Mouse (Mus musculus) T-helper 1 cell (primary cell): ENCODE measurements around the gene Bahd1.

Experiments used
- in situ Hi-C: fragments of 300-600 bp; cut with MboI, MseI; formaldehyde crosslinking; loops from one replicate; pipeline ENCODE4 v1.15.1; 2025; ENCODE audit warnings: high pct_unique_total_duplicates

The Bahd1 gene

DNA sequence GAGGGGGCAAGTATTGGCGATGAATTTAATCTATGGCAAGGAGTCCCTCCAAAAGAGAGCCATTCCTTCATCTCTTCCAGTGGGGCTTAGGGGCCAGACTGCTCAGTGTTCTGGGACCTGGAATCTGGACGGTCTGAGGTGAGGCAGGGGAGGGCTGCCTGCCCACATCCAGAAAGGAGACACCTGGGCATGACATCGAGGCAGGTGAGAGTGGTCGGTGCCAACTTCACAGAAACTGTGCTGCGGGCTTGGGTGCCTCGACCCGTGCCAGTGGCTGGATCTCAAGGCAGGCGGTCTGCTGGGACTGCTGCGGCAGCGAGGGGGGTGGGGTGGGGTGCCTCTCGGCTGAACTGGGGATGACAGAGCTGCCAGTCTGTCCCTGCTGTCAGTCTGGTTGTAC lies 2.4 kb upstream of the Bahd1 start:
- in situ Hi-C loops: loop anchor here (5.0 to 25.0 kb wide), 3 partner anchors 79 to 1486 kb away; no protein-coding TSS in a partner anchor

DNA sequence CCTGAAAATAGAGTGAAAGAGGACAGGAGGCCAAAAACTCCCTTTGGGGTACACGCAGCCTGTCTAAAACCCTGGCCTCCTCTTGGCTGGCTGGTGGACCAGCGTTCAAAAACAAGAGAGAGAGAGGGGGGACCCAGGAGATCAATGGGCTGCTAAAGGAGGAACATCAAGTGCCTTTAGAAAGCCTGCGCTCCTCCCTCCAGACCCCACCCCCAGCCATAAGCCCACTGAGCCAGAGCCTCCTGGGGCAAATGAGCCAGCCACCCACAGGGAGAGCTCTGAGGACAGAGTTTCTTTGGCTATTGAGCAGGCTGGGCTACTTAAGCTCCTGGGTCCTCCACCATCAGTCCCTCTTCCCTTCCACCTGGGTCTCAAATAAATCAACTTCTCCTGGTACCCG lies 1.4 kb upstream of the Bahd1 start:
- in situ Hi-C loops: loop anchor here (5.0 to 25.0 kb wide), 3 partner anchors 79 to 1486 kb away; no protein-coding TSS in a partner anchor

DNA sequence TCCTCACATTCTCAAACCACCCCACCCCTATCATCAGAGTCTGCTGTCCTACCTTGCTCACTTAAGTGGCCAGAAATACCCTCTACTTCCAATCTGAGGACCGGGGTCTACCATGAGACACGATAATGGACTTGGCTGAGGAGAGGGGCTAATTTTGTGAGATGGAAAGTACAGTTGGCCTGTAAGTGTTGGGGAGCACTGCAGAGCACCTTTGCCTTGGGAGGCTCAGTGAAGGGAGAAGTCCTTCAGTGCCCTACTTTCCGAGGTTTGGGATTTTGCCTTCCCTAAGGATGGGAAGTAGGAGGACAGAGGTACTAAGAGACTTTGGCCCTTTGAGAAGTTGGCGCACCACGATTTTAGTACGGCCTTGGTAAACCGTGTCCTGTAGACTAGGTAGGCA lies 871 bp upstream of the Bahd1 start:
- in situ Hi-C loops: loop anchor here (5.0 to 25.0 kb wide), 3 partner anchors 78 to 1487 kb away; no protein-coding TSS in a partner anchor

DNA sequence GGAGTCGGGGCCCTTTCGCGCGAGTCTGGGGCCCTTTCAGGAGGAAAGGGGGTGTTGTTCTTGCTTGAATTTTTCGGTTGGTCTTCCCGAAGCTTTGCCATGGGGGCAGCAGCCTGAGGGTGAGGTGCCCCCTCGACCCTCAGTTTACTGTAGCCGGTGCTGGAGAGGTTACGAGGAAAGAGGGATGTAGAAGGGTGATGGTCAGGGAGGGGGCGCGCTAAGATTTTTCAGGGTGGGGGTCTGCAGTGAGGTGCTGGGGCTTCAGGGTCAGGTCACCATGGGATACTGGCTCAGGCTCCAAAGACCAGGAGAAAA lies 606 bp downstream of the Bahd1 start:
- in situ Hi-C loops: no loop called here

DNA sequence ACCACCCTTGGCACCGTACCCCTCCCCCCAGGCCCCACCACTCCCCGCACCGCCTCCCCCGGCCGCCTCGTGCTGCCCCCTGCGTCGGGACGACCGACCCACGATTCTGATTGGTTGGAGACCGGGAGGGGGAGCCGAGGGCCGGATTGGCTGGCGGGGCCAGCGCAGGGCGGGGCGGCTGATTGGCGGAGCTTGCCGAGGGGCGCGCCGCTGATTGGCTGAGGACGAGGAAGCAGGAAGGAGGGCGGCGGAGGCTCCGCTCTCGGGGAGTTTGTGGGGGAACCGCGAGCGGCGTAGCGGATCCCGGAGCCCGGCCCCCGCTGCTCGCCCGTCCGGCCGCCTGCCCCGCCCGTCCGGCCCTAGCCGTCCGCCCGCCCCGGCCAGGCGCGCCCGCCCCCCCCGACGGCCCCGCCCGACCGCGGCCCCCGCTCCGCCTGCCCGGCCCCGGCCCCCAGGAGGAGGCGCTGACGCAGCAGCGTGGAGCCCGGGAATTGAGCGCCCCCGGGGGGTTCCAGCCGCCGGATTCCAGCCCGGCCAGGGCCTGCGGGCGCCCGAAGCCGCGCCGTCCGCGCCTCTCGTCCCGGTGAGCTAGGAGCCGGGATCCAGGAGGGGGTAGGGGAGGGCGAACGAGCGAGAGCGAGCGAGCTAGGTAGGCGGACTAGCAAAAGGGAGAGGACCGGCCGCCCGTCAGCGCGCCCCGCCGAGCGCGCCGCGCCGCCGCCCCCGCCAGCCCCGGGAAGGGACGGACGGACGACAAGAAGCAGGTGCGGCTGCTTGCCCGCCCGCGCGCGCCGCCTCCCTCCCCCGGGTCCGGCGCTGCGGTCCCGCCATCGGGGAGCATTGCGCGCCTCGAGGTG lies 1.2 kb downstream of the Bahd1 start:
- in situ Hi-C loops: no loop called here

DNA sequence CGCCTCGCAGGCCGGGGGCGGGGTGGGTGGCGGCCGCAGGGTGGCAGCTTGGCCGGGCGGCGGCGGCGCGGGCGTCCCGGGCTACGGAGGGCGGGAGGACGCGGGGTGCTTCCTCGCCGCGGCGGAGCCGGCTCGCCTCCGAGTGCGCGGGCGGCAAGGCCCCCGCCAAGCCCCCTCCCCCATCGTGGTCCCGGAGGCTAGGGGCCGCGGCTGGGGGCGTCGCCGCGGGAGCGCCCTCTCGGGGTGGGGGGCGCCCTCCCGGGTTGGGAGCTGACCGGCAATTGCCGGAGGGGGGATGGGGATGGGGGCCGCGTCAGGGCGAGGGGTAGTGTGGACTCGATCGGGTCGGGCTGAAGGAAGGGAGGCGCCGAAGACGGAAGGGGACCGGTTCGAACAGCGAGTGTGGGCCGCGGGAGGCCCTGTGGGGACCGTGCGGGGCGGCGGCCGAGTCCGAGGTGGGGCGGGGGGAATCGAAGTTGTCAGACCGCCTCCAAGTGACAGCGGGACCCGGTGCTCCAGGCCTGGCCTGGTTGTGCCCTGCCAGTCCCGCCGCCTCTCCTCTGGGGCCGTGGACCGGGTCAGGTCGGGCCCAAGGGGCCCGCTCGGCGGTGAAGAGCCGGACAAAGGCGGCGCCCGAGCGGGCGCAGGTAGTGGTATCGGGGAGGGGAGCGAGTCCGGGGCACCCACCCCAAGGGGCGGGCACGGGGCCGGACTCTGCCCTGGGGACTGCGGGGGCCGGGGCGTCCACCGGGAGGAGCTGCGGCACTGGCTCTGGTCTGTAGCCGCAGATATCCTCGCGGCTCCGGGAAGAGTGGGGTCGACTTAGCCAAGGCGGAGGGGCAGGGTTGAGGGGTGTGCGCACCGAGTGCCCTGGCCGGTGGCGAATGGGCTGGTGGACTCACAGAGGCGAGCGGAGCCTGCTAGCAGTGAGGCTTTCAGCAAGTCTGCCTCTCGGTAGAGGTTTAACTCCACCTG lies 2.2 kb downstream of the Bahd1 start:
- in situ Hi-C loops: no loop called here

DNA sequence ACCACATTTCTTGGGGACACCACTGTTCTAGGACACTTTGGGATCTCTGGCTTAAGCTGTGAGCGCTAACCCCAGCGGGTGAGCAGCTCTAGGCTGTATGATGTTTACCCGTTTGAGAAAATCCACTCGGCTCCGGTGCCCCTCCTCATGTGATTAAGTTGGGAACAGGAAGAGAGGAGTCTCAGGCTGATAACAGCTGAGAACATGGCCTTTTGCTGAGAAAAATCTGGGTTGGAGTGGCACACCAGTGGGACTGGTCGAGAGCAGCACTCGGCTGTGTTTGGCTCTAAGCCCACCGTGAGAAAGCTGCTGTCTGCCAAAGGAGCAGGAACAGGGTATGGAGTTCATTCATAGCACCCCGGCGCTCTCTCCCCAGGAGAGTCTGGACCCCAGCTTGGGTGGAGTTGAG lies 3.2 kb downstream of the Bahd1 start:
- in situ Hi-C loops: no loop called here

DNA sequence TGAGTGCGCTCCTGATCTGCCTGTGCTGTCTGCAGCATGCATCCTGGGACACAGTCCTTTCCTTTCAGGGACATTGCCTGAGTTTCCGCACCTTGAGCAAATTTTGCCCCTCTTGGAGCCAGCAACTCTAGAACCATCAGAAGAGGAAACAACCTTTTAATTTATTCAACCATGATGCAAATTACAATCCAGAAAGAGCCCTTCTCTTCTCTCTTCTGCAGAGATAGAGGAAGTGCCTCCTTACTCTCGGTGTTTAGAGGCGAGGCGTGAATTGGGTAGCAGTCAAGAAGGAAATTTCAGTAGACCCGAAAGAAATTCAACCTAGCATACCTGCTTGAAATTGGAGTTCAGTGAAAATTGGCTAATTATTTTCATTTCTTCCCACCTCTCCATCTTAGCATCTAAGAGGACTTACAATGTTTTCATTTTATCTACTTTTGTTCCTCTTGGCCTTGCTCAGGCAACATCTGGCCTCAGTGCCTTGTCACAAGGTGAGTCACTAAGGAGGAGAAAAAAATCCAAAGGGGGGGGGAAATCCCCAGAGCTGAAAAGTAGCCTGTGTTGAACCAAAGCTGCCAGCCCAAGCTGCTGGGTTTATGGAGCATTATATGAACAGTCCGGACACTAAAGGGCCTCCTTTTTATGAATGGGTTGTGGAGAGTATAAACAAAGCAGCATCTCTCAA lies 5.4 kb downstream of the Bahd1 start:
- in situ Hi-C loops: no loop called here

DNA sequence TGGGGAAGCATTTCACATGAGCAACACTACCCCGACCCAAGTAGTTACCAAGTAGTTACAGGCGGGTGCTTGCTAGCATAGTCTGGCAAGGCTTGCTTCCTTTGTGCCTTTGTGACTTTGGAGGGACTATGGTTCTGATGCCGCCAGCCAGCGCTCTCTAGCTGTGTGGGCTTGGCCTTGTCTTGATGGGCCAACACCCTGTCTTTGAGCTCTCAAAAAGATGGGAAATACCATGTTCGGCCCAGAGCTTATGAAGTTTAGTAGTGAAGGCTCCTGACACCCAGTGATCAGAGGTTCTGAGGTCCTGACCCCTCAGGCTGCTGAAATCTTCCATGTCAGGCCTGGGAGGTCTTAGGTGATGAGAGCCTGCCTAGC lies 5.9 kb downstream of the Bahd1 start:
- in situ Hi-C loops: no loop called here

DNA sequence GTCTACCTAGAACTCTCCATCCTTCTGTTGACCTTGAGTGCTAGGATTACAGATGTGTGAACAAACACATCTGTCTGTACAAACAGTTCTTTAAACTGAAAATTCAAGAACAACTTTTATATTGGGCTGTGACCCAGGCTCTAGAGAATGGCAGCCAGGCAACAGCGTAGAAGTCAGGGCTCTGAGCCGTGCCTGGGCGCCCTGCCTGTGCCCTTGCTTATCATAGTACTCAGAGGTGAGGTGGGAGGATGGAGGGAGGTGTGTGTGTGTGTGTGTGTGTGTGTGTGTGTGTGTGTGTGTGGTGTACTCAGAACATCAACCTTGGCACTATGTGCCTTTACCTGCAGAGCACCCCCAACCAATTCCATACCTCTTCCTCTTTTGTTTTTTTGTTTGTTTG lies 7.6 kb downstream of the Bahd1 start:
- in situ Hi-C loops: no loop called here

DNA sequence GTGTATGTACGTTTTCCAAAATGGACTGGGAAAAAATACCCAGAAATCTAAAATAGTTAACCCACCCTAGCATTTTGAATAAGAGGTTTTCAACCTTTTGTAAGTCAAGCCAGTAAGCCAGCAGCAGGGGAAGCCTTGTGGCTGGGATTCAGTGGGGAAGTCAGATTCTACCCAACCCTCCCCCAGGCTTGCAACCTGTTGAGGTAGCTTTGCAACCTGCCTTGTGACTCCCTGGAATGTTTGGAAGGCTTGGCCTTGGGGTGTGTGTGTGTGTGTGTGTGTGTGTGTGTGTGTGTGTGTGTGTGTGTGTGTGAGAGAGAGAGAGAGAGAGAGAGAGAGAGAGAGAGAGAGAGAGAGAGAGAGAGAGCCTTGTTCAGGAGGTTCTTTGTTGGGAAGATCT lies 9.0 kb downstream of the Bahd1 start:
- in situ Hi-C loops: no loop called here

DNA sequence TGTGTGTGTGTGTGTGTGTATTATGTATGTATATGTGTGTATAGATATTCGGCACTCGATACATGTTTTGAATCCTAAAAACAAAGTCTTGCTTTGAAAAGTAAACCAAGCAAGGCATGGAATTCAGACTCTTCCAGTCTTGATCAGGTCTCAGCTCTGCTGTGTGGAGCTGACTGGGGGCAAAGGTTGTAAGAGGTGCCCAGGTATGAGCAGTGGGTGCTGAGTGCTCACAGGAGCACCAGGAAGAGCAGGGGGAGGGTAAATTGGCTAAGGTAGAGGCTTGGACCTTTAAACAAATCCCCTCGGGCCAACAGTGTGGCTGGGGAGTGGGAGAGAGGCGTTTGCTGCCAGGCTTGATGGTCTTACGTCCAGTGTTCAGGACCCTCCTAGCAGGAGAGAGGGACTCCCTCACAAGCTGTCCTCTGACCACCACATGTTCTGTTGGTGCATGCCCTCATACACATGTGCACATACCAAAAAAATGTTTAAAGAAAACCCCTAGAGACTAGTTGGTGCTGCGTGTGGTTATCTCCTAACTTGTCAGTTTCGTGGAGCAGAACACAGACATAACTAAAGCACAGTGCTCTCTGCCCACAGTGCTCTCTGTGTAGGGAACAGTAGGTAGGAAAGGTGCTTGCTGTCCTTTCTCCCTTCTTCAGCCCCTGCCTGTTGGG lies 10.6 kb downstream of the Bahd1 start:
- in situ Hi-C loops: no loop called here

DNA sequence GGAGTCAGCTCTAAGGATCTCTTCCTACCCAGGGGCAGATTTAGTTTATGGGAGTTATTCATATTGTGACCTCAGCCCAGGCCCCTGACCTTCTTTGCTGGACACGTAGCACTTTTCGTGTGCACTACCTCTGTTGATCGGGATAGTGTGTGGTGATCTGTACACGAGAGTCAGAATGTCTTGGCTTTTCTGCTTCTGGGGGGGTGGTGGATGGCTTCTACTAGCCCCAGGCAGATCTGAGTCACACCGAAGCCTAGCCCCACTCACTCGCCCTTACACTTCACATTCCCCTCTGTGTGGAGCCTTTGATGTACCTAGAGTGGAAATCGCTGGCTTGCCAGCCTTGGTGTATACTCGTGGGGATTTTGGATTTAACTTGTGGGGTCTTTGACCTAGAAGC lies 12.5 kb downstream of the Bahd1 start:
- in situ Hi-C loops: no loop called here

DNA sequence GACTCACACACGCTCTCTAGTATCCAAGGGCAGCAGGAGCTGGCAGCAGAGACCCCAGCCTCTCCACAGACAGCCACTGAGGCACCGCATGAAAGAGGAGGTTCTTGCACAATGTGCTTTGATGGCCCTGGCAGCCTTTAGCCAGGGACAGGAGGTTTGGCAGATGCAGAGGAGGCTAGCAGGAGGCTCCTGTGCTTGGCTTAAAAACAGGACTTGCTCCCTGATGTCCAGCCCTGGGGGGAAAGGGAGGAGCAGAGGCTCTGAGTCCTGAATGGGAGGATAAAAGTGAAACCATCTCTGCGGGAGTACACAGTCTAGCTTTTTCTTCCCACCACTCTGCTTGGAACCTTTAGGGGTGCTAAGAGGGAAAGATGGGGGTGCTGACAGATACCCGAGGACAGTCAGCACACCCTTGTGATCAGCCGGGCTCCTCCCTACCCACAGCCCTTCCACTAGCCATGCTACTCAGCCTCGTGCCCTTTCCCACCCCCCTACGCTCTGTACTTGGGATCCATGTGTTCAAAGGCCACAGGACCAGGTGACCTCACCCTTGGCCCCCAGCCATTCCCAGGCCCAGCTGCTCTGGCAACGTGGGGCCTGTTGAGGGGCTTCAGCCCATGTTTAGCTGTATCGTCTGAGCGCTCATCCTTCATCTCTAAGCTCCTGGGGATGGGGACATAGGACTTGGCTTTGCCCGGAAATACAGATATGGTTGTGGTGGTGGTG lies 13.5 kb downstream of the Bahd1 start:
- in situ Hi-C loops: no loop called here

DNA sequence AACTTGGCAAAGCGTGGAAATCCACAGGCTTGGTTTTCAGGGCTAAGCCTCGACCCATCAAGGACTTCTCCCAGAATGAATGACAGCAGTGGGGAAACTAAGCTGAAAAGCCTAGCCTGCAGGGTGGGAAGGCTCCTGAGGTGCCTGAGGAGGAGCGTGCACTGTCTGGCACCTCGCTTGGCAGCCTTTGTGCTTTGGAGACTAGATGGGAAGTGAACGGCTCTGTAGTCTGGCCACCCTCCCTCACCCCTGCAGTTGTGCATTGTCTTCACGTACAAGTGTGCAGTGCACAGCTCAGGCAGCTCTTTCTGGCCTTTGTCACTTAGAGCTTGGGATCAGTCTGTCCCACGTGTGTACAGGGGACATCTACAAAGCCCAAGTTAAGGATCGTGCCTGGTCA lies 14.5 kb downstream of the Bahd1 start:
- in situ Hi-C loops: no loop called here

DNA sequence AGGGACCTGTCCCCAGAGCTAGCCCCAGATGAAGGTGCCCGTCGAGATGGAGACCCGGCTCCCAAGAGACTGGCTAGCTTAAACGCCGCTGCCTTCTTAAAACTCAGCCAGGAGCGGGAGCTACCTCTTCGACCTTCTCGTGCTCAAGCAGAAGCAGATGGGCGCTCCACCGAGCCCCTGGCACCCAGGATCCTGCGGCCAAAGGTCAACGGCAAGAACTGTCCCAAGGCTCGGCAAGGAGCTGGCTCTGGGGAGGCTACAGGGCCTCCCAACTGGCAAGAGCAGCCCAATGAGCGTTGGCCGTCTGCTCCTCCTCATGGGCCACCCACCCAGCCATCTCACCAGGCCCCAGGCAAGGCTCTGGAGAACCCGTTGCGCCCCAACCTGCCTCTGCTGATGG lies 16.3 kb downstream of the Bahd1 start:
- in situ Hi-C loops: no loop called here

DNA sequence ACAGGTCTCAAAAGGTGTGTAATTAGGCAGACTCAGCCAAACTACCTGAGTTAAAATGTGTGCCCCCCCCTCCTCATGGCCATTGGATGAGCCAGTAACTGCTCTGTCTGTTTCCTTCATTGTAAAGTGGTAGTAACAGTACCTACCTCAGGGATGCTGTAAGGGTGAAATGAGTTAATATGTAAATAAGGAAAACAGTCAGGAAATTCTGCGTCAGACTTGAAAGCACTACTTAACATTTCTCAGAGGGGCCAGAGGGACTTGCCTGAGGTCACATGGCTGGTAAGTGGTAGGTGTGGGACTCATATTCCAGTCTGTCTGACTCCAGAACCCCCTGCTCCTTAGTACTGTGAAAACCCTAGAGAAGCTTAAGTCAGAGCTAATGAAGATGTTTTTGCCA lies 18.4 kb downstream of the Bahd1 start:
- in situ Hi-C loops: no loop called here

DNA sequence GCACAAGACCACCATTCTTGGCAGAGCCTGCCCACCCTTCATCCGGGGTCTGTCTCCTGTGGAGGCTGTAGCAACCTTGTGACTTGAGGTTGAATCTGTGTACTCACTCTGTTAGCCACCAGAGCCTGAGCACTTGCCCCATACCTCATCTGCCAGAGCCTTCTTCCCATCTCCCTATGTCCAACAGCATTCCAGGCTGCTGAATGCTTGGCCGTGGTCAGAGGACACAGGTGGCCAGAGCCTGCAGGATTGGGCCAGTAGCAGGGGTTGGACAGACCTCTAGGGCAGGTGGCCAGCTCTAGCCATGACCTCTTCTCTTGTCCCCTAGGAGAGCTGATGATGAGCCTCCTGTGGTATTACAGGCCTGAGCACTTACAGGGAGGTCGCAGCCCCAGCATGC lies 20.3 kb downstream of the Bahd1 start:
- in situ Hi-C loops: no loop called here

DNA sequence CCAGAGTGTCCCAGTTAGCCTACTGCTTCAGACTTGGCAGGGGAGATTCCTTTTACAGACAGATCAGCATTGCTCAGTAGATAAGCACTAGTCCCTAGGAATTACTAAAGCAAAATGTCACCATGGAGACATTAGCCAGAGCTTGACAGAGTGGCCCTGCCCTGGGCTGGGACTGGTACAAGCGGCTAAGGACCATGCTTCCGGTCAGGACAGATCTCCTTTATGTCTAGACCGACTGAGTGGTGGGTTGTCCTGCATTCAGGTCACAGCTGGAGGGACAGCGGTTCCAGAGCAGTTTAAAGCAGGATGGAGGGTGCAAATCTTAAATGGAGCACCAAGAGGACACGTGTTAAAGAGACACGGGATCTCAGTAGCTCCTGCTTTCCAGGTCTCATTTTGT lies 25.8 kb downstream of the Bahd1 start:
- in situ Hi-C loops: no loop called here

DNA sequence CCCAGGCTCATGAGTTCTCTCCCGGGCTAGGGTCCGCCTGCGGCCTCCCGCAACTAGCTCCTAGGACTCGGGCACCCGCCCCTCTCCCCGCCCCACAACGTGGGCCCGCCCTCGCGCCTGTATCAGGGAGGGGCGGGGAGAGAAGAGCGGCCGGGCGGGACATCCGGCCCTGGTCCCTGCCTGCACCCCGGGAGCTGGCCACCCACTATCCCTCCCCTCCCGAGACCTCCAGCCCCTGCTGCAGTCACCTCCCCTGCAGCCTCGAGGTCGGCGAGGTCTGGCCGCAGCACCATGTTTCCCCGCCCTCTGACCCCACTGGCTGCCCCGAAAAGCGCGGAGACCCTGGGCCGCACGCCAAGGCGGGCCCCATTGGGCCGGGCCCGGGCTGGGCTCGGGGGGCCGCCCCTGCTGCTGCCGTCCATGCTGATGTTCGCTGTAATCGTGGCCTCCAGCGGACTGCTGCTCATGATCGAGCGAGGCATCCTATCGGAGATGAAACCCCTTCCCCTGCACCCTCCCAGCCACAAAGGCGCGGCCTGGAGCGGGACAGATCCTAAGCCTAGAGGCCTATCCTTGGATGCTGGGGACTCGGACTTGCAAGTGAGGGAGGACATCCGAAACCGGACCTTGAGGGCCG lies 26.3 kb downstream of the Bahd1 start, which contains the start of gene Chst14:
Gene Chst14, plus strand, starts transcription at position 136 of the 637 bp plus-strand sequence.
- in situ Hi-C loops: no loop called here
